Mouse (Mus musculus): ENCODE results near the gene Ttc33. TPM values are rescaled to one million over a fixed set of nuclear protein-coding genes. Genes with fewer than 3 reads are reported as not detected.
A peak's percentile ranks its signal among the peaks of the same experiment; 100 is the strongest.
"Not testable (repeated sequence)": the region's sequence is repeated elsewhere in the genome, so short reads cannot be mapped to it uniquely, and the experiment has no call there.

The Ttc33 gene
- polyA plus RNA-seq, 1 experiment from 2014 or later, result 26.7 TPM

DNA sequence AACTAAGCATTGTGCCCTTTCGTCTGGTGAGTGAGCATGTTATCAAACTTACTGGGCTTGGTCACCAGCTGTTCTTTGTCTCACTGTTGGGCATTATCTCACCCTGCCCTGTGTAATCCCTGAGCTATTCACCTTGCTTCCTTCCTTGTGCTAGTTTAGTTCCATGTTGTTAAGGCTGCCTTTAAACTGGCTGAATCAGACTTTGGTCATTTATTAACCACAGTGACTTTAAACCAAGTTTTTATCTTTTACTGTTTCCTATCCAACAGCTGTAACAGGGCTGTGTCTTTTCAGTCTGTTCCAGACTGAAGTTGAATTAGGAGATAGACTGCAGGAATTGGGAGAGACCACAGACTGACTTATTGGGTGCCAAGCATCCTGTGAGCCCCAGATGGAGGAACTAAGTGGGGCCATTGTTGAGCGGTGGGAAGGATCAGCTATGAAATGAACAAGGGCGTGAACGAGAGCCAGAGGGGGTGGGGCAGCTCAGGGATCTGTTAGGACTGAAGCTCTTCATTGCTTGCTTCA, 10.7 kb downstream of the Ttc33 start:
- no peak overlapping the region for H3K4me3 ChIP-seq (ENCODE audit: low read depth, low read length)
- no peak for TF ChIP-seq EP300 (optimal IDR thresholded peaks at IDR 0.05)
- no peak for TF ChIP-seq CTCF (IDR thresholded peaks at IDR 0.05; ENCODE audit: low read depth)
- H3K36me3 ChIP-seq (ENCODE audit: control insufficient read depth, insufficient read depth, low read length), result no peaks in the 10 kb centered on the region
- ATAC-seq (ENCODE audit: low FRiP score, low TSS enrichment) (peak; percentile 96), DNase-seq (ENCODE audit: low spot score) (peak; percentile 68)
- H3K4me2 ChIP-seq (replicated peaks; ENCODE audit: low read depth), result peak overlapping the region; percentile 11; the same call in 1 of the 2 replicates
- H3K9ac ChIP-seq (ENCODE audit: low read length), result no peak overlapping the region
- H3K4me1 ChIP-seq (replicated peaks; ENCODE audit: control insufficient read depth, insufficient read depth), result 0 out of 2 replicates have a peak, but pooled peaks cover 2% of the 10 kb centered on the region
- peak overlapping the region; percentile 82 for H3K27ac ChIP-seq (replicated peaks)
- H3K27me3 ChIP-seq (ENCODE audit: control insufficient read depth, insufficient read depth, low read length), result no peaks in the 10 kb centered on the region
- no peaks in the 10 kb centered on the region for H3K9me3 ChIP-seq (ENCODE audit: control insufficient read depth, low read length)
- 21% methylated on average over 4 of the region's 4 CpGs for WGBS

DNA sequence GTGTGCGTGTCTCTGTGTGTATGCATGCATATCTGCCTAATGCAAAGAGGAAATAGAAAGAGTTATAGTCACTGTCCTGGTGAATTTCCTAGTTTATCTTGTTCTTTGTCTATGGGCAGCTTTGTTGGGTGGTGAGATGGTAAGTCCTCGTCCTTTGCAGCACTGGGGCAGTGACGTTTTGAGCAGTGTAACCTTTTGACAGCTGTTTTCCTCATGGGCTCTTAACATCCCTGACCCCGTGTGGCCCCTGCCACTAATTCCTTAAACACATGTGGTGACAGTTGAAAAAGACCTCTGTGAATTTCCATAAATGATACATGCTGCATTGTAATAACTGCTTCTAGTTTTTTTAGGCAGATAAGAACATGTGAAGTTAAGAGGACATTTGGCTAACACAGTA, 11.4 kb downstream of the Ttc33 start:
- no peak overlapping the region; the same call in 1 of the 2 replicates for H3K4me2 ChIP-seq (replicated peaks; ENCODE audit: low read depth)
- 34% methylated on average over 4 of the region's 4 CpGs for WGBS

DNA sequence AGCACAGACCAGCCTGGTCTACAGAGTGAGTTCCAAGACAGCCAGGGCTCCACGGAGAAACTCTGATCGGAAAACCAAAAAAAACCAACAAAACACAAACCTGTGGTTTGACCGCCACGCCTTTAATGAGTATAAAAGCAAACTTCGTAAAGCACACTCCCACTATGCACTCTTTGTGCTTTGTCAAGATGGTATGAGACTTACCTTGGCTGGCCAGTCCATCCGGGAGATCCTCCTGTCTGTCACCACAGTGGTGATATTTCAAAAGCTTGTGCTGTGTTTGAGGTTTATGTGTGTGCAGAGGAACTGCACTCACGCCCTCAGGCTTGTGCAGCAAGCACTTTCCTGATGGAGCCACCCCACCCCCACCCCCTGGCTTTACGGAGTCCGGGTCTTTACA, 19.9 kb downstream of the Ttc33 start:
- no peaks in the 10 kb centered on the region for H3K36me3 ChIP-seq (ENCODE audit: control insufficient read depth, insufficient read depth, low read length)

More for the DNA sequence above, 11.4 kb downstream of the Ttc33 start:
- Histone ChIP-seq H3K4me3 (ENCODE audit: low read depth, low read length) (no peak overlapping the region), H3K36me3 (ENCODE audit: control insufficient read depth, insufficient read depth, low read length) (no peaks in the 10 kb centered on the region), H3K9ac (ENCODE audit: low read length) (no peak overlapping the region), H3K9me3 (ENCODE audit: control insufficient read depth, low read length) (no peaks in the 10 kb centered on the region), H3K27ac (replicated peaks) (peak overlapping the region; percentile 82), H3K27me3 (ENCODE audit: control insufficient read depth, insufficient read depth, low read length) (no peaks in the 10 kb centered on the region), H3K4me1 (replicated peaks; ENCODE audit: control insufficient read depth, insufficient read depth) (0 out of 2 replicates have a peak, but pooled peaks cover 2% of the 10 kb centered on the region)
- no peak for TF ChIP-seq CTCF (IDR thresholded peaks at IDR 0.05; ENCODE audit: low read depth)
- TF ChIP-seq EP300 (optimal IDR thresholded peaks at IDR 0.05), result no peak
- DNase-seq (ENCODE audit: low spot score), result no peak
- no peak for ATAC-seq (ENCODE audit: low FRiP score, low TSS enrichment)

DNA sequence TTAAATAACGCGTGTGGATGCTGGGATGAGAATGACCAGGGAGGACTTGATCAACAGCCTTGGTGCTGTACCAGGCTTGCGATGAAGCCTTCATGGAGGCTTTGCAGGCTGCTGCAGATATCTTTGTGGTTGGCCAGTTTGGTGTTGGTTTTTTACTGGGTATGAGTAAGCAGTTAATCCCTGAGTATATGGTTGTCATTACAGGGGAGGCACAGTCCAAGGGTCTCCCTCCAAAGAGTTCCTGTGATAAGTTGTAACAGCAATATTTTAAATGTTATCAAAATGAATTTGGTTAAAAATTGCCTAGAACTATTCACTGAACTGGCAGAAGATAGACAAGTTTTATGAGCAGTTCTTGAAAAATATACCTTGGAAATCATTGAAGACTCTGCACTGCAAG, 23.8 kb downstream of the Ttc33 start:
- no peak for DNase-seq (ENCODE audit: low spot score)

More for the DNA sequence above, 19.9 kb downstream of the Ttc33 start:
- TF ChIP-seq EP300 (optimal IDR thresholded peaks at IDR 0.05), result no peak
- no peak for TF ChIP-seq CTCF (IDR thresholded peaks at IDR 0.05; ENCODE audit: low read depth)
- Histone ChIP-seq H3K4me3 (ENCODE audit: low read depth, low read length) (no peak overlapping the region), H3K4me2 (replicated peaks; ENCODE audit: low read depth) (no peak overlapping the region), H3K4me1 (replicated peaks; ENCODE audit: control insufficient read depth, insufficient read depth) (no peaks in the 10 kb centered on the region), H3K9me3 (ENCODE audit: control insufficient read depth, low read length) (no peaks in the 10 kb centered on the region), H3K27me3 (ENCODE audit: control insufficient read depth, insufficient read depth, low read length) (no peaks in the 10 kb centered on the region), H3K9ac (ENCODE audit: low read length) (no peak overlapping the region), H3K27ac (replicated peaks) (no peak overlapping the region; the same call in none of the 2 replicates)
- 61% methylated on average over 9 of the region's 9 CpGs for WGBS
- ATAC-seq (ENCODE audit: low FRiP score, low TSS enrichment), result peak; percentile 75
- no peak for DNase-seq (ENCODE audit: low spot score)

DNA sequence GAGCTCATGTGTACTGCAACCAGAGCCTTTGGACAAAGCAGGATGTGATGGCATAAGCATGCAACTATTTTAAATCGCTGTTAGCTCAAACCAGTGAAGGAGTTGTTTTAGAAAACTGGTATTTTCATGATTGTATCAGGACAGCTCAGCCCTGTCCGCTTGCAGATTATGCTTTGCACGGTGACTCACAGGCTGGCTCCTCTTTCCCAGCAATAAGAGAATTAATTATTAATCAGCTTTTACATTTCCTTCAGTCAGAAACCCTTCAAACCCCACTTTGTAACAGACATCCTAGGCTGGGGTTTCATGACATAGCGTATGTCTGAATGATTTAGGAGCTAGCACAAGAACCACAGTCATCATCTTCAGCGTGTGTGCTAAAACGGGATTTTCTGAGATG, 35.2 kb downstream of the Ttc33 start:
- H3K27ac ChIP-seq (replicated peaks), result no peak overlapping the region
- H3K9ac ChIP-seq (ENCODE audit: low read length), result no peak overlapping the region
- DNase-seq (ENCODE audit: low spot score) (no peak), ATAC-seq (ENCODE audit: low FRiP score, low TSS enrichment) (peak; percentile 38; the same call in 1 of the 2 replicates)
- H3K27me3 ChIP-seq (ENCODE audit: control insufficient read depth, insufficient read depth, low read length), result no peaks in the 10 kb centered on the region
- H3K36me3 ChIP-seq (ENCODE audit: control insufficient read depth, insufficient read depth, low read length), result no peaks in the 10 kb centered on the region
- 64% methylated on average over 6 of the region's 6 CpGs for WGBS
- H3K4me3 ChIP-seq (ENCODE audit: low read depth, low read length), result no peak overlapping the region
- no peaks in the 10 kb centered on the region; the same call in 1 of the 2 replicates for H3K9me3 ChIP-seq (ENCODE audit: control insufficient read depth, low read length)
- H3K4me2 ChIP-seq (replicated peaks; ENCODE audit: low read depth), result no peak overlapping the region
- H3K4me1 ChIP-seq (replicated peaks; ENCODE audit: control insufficient read depth, insufficient read depth), result no peaks in the 10 kb centered on the region
- TF ChIP-seq CTCF (IDR thresholded peaks at IDR 0.05; ENCODE audit: low read depth), result no peak
- TF ChIP-seq EP300 (optimal IDR thresholded peaks at IDR 0.05), result no peak

More for the DNA sequence above, 23.8 kb downstream of the Ttc33 start:
- no peaks in the 10 kb centered on the region for H3K36me3 ChIP-seq (ENCODE audit: control insufficient read depth, insufficient read depth, low read length)
- H3K4me2 ChIP-seq (replicated peaks; ENCODE audit: low read depth), result no peak overlapping the region
- WGBS, result 99% methylated on average over 3 of the region's 3 CpGs
- no peaks in the 10 kb centered on the region for H3K9me3 ChIP-seq (ENCODE audit: control insufficient read depth, low read length)
- ATAC-seq (ENCODE audit: low FRiP score, low TSS enrichment), result no peak
- no peak overlapping the region for H3K4me3 ChIP-seq (ENCODE audit: low read depth, low read length)
- H3K27ac ChIP-seq (replicated peaks), result no peak overlapping the region
- H3K27me3 ChIP-seq (ENCODE audit: control insufficient read depth, insufficient read depth, low read length), result no peaks in the 10 kb centered on the region
- TF ChIP-seq CTCF (IDR thresholded peaks at IDR 0.05; ENCODE audit: low read depth), result no peak
- no peak overlapping the region for H3K9ac ChIP-seq (ENCODE audit: low read length)
- H3K4me1 ChIP-seq (replicated peaks; ENCODE audit: control insufficient read depth, insufficient read depth), result no peaks in the 10 kb centered on the region

DNA sequence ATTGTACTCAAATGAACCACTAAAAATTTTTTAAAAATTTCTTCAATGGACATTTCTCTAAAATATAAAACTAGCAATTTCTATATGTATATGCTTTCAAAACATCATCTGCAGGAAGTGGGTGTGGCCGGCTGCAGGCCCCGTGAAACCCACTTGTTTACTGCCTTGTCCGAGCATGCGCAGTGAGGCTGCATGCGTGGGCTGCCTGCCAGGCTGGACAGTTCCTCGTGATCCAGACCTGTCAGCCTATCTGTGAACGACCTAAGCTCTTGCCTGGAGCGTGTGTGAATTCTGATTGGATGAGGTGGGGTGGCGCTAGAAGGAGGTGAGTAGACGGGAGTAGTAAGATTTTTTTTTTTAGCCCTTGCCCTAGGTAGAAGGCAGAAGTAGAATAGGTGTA, 45.4 kb downstream of the Ttc33 start:
- WGBS, result 82% methylated on average over 10 of the region's 10 CpGs
- H3K9me3 ChIP-seq (ENCODE audit: control insufficient read depth, low read length); H3K9ac ChIP-seq (ENCODE audit: low read length): not testable (repeated sequence)

More for the DNA sequence above, 45.4 kb downstream of the Ttc33 start:
- DNase-seq (ENCODE audit: low spot score); ATAC-seq (ENCODE audit: low FRiP score, low TSS enrichment); H3K36me3 ChIP-seq (ENCODE audit: control insufficient read depth, insufficient read depth, low read length); H3K27ac ChIP-seq (replicated peaks); H3K27me3 ChIP-seq (ENCODE audit: control insufficient read depth, insufficient read depth, low read length); H3K4me1 ChIP-seq (replicated peaks; ENCODE audit: control insufficient read depth, insufficient read depth); H3K4me3 ChIP-seq (ENCODE audit: low read depth, low read length); H3K4me2 ChIP-seq (replicated peaks; ENCODE audit: low read depth): not testable (repeated sequence)
